Mouse (Mus musculus) adipocyte (in vitro differentiated cells): ENCODE results near the gene Fli1.

Source experiments
- DNase-seq: peaks from one replicate; pipeline ENCODE4 v3.0.0-alpha.2; 2016; ENCODE audit warnings: low spot score

Gene Fli1

GRCm38 (mm10) chr9:32549462-32550384, 7.1 kb upstream of the Fli1 start:
- DNase-seq, result no peak

DNA sequence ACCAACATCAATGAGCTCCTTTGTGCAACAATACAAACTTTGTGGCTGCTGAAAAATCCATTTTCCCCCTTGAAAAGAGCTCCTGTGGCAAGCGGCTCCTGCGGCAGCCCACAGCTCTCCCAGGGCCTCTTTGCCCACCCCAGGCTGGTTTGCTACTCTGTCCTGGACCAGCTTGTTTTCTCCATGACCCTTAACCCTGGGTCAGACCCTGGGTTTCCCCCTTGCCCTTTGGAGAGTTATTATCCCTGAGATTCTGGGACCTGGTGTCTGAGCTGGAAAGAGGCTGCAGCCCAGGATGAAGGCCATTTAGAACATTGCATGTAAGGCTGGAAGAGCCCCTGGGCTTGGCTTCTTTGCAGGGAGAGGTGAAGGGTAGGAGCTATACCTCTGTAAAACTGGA, 4.1 kb upstream of the Fli1 start:
- DNase-seq, result no peak

DNA sequence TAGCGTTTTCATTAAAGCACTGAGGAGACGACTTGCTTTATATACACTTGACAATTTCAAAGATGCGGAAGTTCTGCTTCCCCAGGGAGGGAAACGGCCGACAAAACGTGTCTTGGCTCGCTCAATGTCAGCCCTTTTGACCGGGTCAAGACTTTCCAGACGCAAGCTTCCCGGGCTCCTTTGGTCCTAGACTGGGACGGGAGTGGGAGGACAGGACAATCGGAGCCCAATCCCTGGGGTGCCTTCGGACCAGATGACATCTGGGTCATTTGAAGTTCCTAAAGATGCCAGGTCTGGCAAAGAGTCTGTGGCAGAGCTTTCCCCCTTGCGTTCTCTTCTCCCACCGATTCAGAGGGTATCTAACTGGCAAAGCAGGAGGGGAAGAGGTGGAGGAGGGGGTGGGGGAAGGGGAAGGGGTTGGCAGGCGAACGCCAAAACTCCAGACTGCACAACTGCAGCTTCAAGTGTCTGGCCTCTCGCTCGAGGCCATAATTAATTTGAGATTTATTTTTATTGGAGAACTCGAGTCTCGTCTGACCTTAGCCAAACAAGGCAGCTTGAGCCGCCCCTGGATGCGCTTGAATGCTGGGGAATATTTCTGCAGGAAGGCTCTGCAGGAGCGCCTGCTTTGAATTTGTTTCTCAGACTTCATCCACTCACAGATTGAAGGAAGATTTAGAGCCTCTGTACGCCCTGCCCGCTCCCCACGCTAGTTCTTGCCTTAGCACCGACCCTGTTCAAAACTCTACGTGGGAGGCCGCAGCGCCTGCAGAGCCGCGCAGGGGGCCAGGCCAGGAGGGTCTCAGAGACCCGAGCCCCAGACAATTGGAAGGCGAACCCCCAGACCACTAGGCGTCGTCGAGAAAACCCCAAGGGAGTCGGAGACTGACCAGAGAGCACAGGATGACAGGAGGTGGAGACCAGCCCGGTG, 2.3 kb upstream of the Fli1 start:
- no peak for DNase-seq

DNA sequence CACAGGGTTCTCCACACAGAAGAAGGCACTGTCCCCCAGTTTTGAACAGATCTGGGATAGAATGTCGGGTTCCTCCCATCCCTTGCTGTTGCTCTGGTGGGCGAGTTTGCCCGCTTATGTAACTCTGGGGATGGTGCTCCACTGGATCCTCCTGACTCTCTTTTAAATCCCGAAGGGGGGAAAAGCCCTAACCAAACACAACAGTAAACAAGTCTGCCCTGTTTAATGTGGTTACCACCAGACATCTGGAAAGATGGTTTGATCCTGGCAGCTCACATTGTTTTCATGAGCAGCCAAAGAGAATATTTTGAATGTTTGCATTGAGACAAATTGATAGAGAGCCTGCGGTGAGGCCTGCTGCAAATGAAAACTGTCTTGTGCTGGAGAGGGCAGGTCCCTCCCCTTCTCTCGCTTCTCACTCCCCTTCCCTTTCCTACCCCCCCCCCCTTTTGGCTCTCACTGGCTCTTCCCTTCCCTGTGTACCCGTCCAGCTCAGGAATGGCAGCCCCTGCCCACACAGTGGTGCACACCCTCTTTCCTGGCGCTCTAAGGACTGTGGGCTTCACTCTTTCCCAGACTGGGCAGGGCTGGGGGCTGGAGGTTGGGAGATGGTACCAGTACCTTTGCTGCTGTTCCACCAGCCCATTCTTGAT, 1.4 kb upstream of the Fli1 start:
- no peak for DNase-seq

DNA sequence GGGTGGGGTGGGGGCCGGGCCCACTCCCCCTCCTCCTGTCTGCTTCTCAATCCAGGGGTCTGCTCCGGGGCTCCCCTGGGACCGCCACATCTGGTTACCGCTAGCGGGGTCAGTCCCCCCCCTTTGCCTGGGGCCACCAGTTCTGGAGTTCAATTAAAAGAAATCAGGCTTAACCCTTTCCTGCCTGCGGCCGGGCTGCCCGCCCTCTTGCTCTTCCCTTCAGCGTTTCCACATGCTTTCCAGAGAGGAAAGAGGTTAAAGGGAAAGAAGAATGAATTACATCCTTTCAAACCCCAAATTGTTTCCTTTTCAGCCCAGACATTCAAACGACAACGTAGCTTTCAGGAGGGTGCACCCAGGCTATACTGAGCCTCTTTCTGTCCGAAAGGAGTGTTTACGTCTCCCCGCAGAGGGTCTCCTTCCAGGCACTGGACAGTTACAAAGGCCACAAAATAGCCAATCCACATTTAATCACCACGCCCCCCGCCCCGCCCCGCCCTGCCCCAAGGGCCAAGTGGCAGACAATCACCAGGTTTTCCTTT, 450 bp upstream of the Fli1 start:
- no peak for DNase-seq

- no peak for DNase-seq
Observed at GRCm38 (mm10) chr9:32541223-32541901, 1.3 kb downstream of the Fli1 start.

DNA sequence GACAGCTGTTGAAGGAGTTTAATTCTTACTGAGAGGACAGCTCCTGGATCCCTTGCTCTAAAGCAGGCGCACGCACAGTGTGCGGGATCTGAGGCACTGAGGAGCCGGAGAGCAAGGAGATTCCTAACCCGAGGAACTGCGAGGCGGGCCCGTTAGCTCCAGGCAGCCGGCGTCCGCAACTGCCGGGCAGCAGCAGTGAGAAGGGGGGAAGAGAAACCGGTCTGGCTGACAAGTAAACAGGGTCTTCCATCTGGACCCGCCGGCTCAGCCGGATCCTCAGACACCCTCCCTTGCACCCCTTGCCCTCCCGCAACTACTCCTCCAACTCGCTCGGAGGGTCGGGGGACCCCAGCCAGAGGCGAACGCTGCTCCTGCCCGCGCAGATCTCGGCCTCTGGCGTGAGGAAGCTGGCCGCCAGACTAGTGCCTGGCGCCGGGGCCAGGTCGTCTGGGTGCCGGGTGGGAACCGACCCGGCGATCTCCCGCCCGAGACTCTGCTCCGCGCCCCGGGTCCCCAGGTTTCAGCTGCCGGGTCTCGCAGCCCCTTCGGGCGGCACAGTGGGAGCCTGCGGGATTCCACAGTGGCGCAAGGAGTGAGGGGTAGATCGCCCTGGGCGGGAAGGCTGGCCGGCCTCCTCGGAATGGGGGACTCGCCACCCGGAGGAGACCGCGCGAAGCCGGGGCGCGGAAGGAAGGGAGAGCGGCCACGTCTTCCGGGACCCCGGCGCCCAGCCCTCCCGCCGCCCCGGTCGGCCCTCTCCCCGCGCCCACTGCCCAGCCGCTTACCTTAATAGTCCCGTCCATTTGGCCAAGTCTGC, 2.0 kb downstream of the Fli1 start:
- DNase-seq, result no peak

DNA sequence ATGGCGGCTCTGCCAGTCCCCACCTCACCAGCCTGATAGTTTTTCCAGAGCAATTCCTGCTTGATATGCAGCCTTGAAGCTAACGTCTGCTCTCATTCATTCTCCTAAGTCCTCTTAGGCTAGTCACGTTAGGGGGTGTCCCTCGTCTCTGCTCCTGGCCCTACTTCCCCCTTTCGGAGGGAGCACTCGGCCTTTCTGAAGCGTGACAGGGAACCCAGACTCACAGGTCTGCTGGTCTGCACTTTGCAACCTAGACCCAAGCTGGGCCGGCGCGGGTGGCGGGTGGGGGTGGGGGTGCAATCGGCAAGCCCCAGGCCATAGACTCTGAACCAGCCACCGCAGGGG, 2.6 kb downstream of the Fli1 start:
- DNase-seq, result no peak

GRCm38 (mm10) chr9:32539321-32539761, 3.3 kb downstream of the Fli1 start:
- no peak for DNase-seq

- DNase-seq, result no peak
Observed at GRCm38 (mm10) chr9:32538124-32538523, 4.5 kb downstream of the Fli1 start.

- no peak for DNase-seq
Observed at GRCm38 (mm10) chr9:32537706-32538105, 5.0 kb downstream of the Fli1 start.

- no peak for DNase-seq
Observed at GRCm38 (mm10) chr9:32535201-32535955, 7.3 kb downstream of the Fli1 start.

- DNase-seq, result no peak
Observed at GRCm38 (mm10) chr9:32534025-32534615, 8.5 kb downstream of the Fli1 start.

- DNase-seq, result no peak
Observed at GRCm38 (mm10) chr9:32531588-32531987, 11.1 kb downstream of the Fli1 start.

GRCm38 (mm10) chr9:32530975-32531374, 11.7 kb downstream of the Fli1 start:
- no peak for DNase-seq

DNA sequence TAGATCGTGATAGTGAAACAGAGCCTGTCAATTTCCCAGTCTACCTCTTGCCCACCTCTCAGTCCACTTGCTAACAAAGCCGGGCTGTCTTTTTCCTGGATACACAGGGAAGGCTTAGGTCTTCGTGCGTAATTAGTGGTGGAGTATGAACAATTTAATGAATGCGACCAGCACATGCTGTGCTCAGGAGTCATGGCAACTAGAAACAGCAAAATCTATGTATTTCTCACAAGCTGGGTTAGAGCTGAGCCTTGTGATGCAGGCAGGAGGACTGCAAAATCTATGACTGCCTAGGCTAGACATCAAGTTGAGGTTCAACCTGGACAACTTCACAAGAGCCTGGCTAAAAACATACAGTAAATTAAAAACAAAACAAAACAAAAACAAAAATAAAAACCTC, 12.5 kb downstream of the Fli1 start:
- no peak for DNase-seq

DNA sequence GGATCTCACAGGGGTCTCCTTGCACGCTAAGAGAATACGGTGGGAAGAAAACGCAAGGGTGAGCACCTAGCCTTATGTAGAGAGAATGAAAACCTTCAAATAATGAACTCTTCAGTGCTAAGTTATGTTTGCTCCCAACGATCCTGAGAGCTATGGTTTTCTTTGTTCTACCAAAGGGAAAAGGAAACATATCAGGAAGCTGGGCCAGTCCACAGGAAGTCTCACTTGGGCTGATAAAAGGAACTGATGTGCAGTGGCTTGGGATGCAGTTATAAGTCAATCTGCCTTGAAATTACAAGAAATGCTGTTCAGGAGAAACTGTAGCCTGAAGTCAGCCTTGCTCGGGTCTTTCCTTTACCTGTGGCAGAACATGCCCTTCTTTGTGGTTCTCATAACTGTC, 13.1 kb downstream of the Fli1 start:
- no peak for DNase-seq

DNA sequence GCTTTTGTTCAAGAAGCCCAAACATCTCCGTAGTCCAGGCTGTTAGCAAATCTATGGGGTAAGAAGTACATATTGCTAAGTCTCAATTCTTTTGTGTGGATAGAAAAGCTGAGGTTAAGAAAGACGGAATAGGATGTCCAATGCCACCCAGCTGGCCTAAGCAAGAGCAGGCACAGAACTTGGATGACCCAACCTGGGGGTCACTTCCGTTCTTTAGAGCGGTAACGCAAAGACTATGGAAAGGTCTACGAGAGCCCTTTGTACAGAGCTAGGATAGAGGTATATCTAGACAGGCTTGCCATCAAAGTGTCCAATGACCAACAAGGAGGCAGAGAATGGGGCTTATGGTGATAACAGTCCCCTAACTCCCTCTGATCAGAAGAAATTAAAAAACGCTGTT, 15.3 kb downstream of the Fli1 start:
- DNase-seq, result no peak

GRCm38 (mm10) chr9:32525787-32526186, 16.9 kb downstream of the Fli1 start:
- DNase-seq, result no peak
